Comparison of ENCODE assay signal across 10 mouse cellular contexts in genomic region chr17:84156227-84156573, GRCm38 (mm10). TPM values are rescaled to one million over a fixed set of nuclear protein-coding genes. Genes with fewer than 3 reads are reported as not detected.
DNase-seq lines count a peak whose midpoint lies in the region; ATAC-seq and TF ChIP-seq lines count a peak whose summit lies in the region.
"Had no signal": no experiment of that assay in that cellular context is flagged by ENCODE, and none has a peak within 500 bp of the region (broad histone marks: within the 10 kb centered on the region; RNA-seq: fewer than 3 reads in every experiment).

No protein-coding gene starts in this region.

- no peak overlapping the region; the same call in 1 of the 2 replicates for H3K27ac ChIP-seq in heart, embryonic 16.5 days (ENCODE audit: low read length)
- no peak overlapping the region for H3K27ac ChIP-seq in heart, embryonic 12.5 days (ENCODE audit: poor library complexity, severe bottlenecking)
- H3K27ac ChIP-seq in bone marrow macrophage, adult 2 months (ENCODE audit: insufficient read depth, low read depth, low read length) = peak overlapping the region; percentile 66; the same call in 1 of the 2 replicates
- peak overlapping the region; percentile 97 for H3K27ac ChIP-seq in kidney, embryonic 15.5 days
- H3K27ac ChIP-seq in liver, embryonic 15.5 days (replicated peaks) = peak overlapping the region; percentile 75
- H3K27ac ChIP-seq: heart, adult 2 months; hindbrain, embryonic 14.5 days had no signal

- TF ChIP-seq POLR2A in bone marrow macrophage, adult 2 months (IDR thresholded peaks at IDR 0.05; ENCODE audit: borderline replicate concordance, low read depth, low read length) = no peak

- DNase-seq in adipocyte (ENCODE audit: low spot score) = no peak
- DNase-seq in gastrocnemius, adult 8-10 months (ENCODE audit: low spot score in 2 of 2) = no peak
- no peak for DNase-seq in neural tube, embryonic 10.5 days (ENCODE audit: extremely low spot score, low spot score)

- H3K4me3 ChIP-seq in heart, embryonic 16.5 days (ENCODE audit: low read length) = no peak overlapping the region
- no peak overlapping the region for H3K4me3 ChIP-seq in heart, embryonic 12.5 days
- no peak overlapping the region for H3K4me3 ChIP-seq in bone marrow macrophage, adult 2 months (ENCODE audit: insufficient read depth, low read length)
- H3K4me3 ChIP-seq in kidney, embryonic 15.5 days (replicated peaks) = no peak overlapping the region
- no peak overlapping the region for H3K4me3 ChIP-seq in liver, embryonic 15.5 days (replicated peaks)
- H3K4me3 ChIP-seq: heart, adult 2 months had no signal

- no peak for TF ChIP-seq CTCF in bone marrow macrophage, adult 2 months (IDR thresholded peaks at IDR 0.05; ENCODE audit: low read depth, low read length)

- H3K9ac ChIP-seq in heart, embryonic 16.5 days (ENCODE audit: low read length) = 0 out of 2 replicates have a peak overlapping the region, but pooled peaks have one; percentile 4
- no peak overlapping the region for H3K9ac ChIP-seq in heart, embryonic 12.5 days
- H3K9ac ChIP-seq in kidney, embryonic 15.5 days = no peak overlapping the region
- no peak overlapping the region for H3K9ac ChIP-seq in liver, embryonic 15.5 days
- H3K9ac ChIP-seq: hindbrain, embryonic 14.5 days had no signal

- no peak overlapping the region for H3K4me2 ChIP-seq in heart, embryonic 16.5 days (ENCODE audit: low read depth, low read length)
- no peak overlapping the region for H3K4me2 ChIP-seq in heart, embryonic 12.5 days
- no peak overlapping the region for H3K4me2 ChIP-seq in kidney, embryonic 15.5 days
- no peak overlapping the region; the same call in 1 of the 2 replicates for H3K4me2 ChIP-seq in liver, embryonic 15.5 days
- H3K4me2 ChIP-seq: hindbrain, embryonic 14.5 days had no signal

- 61% methylated on average over 13 of the region's 13 CpGs for WGBS in heart, embryonic 16.5 days
- 59% methylated on average over 13 of the region's 13 CpGs for WGBS in heart, embryonic 12.5 days
- WGBS in kidney, embryonic 15.5 days = 25% methylated on average over 13 of the region's 13 CpGs
- WGBS in liver, embryonic 15.5 days (ENCODE audit: insufficient replicate concordance) = 55% methylated on average over 13 of the region's 13 CpGs

- no peak; the same call in 1 of the 2 replicates for ATAC-seq in heart, embryonic 16.5 days (replicated peaks; ENCODE audit: extremely low read depth, insufficient read depth, low FRiP score)
- ATAC-seq in heart, embryonic 12.5 days (ENCODE audit: insufficient number of reproducible peaks, low FRiP score) = no peak
- peak; percentile 13; the same call in 1 of the 2 replicates for ATAC-seq in kidney, embryonic 15.5 days (replicated peaks; ENCODE audit: low FRiP score)
- ATAC-seq in liver, embryonic 15.5 days (ENCODE audit: insufficient read depth) = no peak

- no peaks in the 10 kb centered on the region for H3K9me3 ChIP-seq in heart, embryonic 16.5 days (replicated peaks; ENCODE audit: control insufficient read depth, low read length)
- no peaks in the 10 kb centered on the region for H3K9me3 ChIP-seq in heart, embryonic 12.5 days (replicated peaks)
- H3K9me3 ChIP-seq in kidney, embryonic 15.5 days (replicated peaks) = no peaks in the 10 kb centered on the region
- no peaks in the 10 kb centered on the region for H3K9me3 ChIP-seq in liver, embryonic 15.5 days (replicated peaks)

- H3K36me3 ChIP-seq in heart, embryonic 16.5 days (ENCODE audit: control insufficient read depth, insufficient read depth) = no peaks in the 10 kb centered on the region
- H3K36me3 ChIP-seq in heart, embryonic 12.5 days = no peaks in the 10 kb centered on the region
- H3K36me3 ChIP-seq in kidney, embryonic 15.5 days = no peaks in the 10 kb centered on the region
- H3K36me3 ChIP-seq in liver, embryonic 15.5 days (replicated peaks) = no peaks in the 10 kb centered on the region

- no peaks in the 10 kb centered on the region for H3K27me3 ChIP-seq in heart, embryonic 16.5 days (ENCODE audit: control insufficient read depth, insufficient read depth, low read length)
- H3K27me3 ChIP-seq in heart, embryonic 12.5 days (replicated peaks) = peaks cover 8% of the 10 kb centered on the region
- H3K27me3 ChIP-seq in kidney, embryonic 15.5 days = no peaks in the 10 kb centered on the region
- H3K27me3 ChIP-seq in liver, embryonic 15.5 days = no peaks in the 10 kb centered on the region

- H3K4me1 ChIP-seq in heart, embryonic 16.5 days (ENCODE audit: control insufficient read depth, insufficient read depth, low read length) = peaks cover 19% of the 10 kb centered on the region; the same call in 1 of the 2 replicates
- H3K4me1 ChIP-seq in heart, embryonic 12.5 days (replicated peaks) = peaks cover 53% of the 10 kb centered on the region
- peaks cover 29% of the 10 kb centered on the region for H3K4me1 ChIP-seq in bone marrow macrophage, adult 2 months (ENCODE audit: control insufficient read depth, insufficient read depth, low read length)
- H3K4me1 ChIP-seq in kidney, embryonic 15.5 days = peaks cover 62% of the 10 kb centered on the region
- H3K4me1 ChIP-seq in liver, embryonic 15.5 days (replicated peaks) = peaks cover 92% of the 10 kb centered on the region

RNA-seq across cellular contexts. Expression of gene Zfp36l2, which starts 31.5 kb away (rescaled TPM):
- 5.9 and 7.7 TPM in 2 replicates for polyA plus RNA-seq in heart, embryonic 16.5 days (2015; fragmentation: Nextera tagmentation; extraction: Ambion mirVana)
- polyA plus RNA-seq in heart, embryonic 12.5 days (2016; fragmentation: Nextera tagmentation; extraction: Ambion mirVana) = 10.3 and 10.5 TPM in 2 replicates
- 317 and 318 TPM in 2 replicates for polyA plus RNA-seq in bone marrow macrophage, adult 2 months (2012; ENCODE audit: insufficient read depth, insufficient read length, missing spikeins)
- 13.7 and 14.7 TPM in 2 replicates for polyA plus RNA-seq in kidney, embryonic 15.5 days (2015; fragmentation: Nextera tagmentation; extraction: Ambion mirVana)
- polyA plus RNA-seq in liver, embryonic 15.5 days (2015; fragmentation: Nextera tagmentation; extraction: Ambion mirVana) = 6.8 and 7.4 TPM in 2 replicates
- 10 to 100 TPM in 1 of 4 experiments, 1 to 10 TPM in 3; 5.1 to 10.3 (median 7.5) TPM for total RNA-seq in gastrocnemius, adult 8-10 months (2022)

Comparison
In these comparisons a context has a peak if more than half of its experiments do, and no peak if none do; other contexts are left out.
1. H3K27ac ChIP-seq: peak in bone marrow macrophage, adult 2 months (single experiment), kidney, embryonic 15.5 days (single experiment) and liver, embryonic 15.5 days (single experiment); none in heart, embryonic 16.5 days (single experiment) and heart, embryonic 12.5 days (single experiment).
2. RNA of gene Zfp36l2, which starts 31.5 kb away (polyA plus RNA-seq): 317 to 318 TPM in bone marrow macrophage, adult 2 months; 13.7 to 14.7 TPM in kidney, embryonic 15.5 days, 10.3 to 10.5 TPM in heart, embryonic 12.5 days, 5.9 to 7.7 TPM in heart, embryonic 16.5 days and 6.8 to 7.4 TPM in liver, embryonic 15.5 days; every median in the first group is over 10 times any median in the second.